Mouse (Mus musculus) ovary, postnatal 14 days (tissue): ENCODE measurements around the gene U90926.

Experiments used
- DNase-seq: peaks from one replicate; pipeline ENCODE4 v3.0.0; 2022; ENCODE audit warnings: low spot score

U90926 gene

DNA sequence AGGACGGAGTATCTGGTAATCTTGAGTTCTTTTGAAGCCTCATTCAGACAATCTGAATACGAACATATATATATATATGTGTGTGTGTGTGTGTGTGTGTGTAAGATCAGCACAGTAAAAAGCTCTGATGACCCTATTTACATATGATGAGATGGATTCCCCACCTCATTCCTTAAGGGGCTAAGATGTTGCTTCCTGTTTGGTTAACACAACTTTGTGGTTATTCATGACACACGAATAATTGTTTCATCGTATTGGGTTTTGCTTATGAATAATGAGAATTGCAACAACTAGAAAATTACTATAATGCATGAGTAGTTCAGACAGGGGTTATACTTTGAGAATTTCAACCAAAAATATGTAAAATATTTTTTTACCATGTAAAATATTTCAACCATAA is at the start of gene U90926:
Gene U90926 (minus strand): TSS at position 101 of the 400 bp plus-strand sequence.
- DNase-seq: no peak

DNA sequence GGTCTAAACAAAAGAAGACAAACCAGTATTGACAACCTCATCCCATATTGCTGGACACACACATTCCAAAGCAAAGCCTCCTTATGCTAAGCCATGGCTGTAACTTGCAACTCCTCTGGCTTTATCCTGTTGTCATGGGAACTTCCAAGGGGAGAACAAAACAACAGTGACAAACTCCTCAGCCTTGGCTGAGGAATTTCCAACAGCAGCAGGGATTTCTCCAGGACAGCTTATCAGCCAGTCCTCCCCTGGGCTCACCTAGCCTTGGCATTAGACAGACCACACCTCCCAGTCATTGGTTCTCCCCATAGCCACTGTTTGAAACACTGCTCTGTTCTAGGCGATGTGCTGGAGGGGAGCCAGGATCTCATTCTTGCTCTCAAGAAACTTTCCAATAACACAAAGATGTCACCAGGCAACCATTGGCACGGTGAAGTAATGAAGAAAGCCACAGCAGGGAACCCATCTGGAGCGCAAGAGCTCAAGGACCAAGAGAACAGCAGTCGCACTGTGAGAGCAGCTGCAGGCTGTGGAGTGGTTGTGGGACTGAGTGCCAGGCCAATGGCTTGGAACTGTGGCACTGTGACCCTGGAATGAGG is 48.7 kb upstream of the U90926 start:
- peak; percentile 36 for DNase-seq

DNA sequence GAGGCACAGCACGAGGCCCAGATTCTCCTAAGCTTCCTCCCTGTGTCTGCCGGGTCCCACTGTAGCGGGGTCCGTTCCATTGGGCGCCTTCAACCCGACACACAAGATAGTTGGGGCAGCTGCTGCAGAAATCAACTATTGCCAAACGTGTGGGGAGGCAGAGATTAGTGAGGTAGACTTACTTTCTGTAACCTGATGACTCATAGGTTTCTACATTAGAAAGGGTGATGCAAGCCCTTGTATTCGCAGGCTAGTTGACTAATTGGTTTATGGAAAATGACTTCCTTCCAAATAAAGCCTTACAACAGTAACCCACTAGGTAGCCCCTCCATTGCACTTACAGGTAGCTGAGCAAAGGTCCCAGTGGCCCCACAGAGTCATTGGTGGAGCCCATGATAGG is 47.4 kb upstream of the U90926 start:
- DNase-seq: no peak

DNA sequence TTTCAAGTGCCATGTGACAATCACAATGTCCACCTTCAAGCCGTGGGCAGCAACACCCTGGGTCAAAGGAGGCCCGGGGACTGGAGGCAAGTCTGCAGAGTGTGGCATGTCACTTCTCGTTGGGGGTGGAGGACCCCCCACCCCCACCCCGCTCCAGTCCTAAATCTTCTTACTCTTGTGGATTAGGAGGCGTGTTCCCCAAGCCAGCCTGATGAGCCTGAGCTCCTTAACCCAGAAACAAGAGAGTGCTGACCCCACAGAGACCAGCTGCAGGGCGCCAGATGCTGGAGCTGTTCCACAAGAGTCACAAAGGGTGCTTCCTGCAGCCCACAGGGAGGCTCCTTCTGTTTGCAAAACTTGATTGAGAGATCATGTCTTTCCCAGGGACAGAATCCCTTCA is 41.0 kb upstream of the U90926 start, which contains the start of gene Ppef2:
Gene Ppef2 (minus strand): TSS at position 61 of the 400 bp plus-strand sequence.
- no peak for DNase-seq

DNA sequence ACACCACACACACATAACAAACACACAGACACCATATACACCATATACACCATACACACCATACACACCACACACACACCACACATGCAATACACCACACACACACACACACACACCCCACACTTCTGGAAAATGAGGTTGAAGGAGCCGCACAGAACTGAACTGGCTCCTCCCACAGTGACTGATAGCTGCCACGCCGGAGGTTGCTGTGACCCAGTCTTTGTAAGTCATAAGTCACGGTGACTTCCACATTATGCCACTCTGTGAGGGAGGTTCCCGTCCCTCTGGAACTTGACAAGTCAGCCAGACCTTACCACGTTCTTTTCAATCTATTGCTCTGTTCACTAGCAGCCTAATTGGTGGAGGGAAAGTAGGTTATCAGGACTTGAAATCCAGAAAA is 39.3 kb upstream of the U90926 start:
- DNase-seq: no peak

DNA sequence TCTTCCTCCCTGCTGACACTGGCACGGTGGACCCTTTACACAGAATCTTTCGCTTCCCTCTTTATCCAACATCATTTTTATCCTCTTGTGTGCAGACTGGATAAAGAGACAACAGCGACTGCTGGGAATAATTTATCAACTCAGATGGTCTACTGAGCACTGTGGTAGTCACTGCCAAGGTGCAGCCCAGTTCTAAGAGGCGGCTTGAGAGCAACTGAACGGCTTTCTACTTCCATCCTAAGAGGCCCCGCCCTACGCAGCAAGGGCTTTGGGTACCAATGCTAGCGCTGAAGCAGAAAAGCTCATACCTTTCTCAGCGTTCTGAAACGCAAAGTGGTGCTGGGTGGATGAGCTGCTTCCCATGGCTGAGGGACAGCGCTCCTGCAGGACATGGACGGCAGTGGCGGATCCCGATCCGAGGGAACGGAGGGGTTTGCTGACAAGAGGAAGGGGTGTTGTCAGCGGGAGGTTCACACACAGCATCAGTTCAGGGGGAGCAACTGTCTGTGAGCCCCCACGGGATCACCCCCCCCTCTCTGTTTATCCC is 37.7 kb upstream of the U90926 start:
- no peak for DNase-seq

DNA sequence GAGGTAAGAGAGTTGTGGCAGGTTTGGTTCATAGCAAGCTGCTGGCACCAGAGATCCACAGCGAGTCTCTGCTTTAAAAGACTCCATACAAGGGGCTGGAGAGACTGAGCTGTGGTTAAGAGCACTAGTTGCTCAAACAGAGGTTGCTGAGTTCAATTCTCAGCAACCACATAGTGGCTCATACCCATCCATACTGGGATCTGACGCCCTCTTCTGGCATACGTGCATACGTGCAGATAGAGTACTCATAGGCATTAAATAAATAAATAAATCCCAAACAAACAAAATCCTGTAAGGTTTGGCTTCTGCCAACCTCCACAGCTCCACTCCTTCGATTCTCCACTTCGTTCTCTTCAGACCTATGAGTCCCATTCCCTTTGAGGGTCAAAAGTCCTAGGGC is 36.8 kb upstream of the U90926 start:
- DNase-seq: no peak

DNA sequence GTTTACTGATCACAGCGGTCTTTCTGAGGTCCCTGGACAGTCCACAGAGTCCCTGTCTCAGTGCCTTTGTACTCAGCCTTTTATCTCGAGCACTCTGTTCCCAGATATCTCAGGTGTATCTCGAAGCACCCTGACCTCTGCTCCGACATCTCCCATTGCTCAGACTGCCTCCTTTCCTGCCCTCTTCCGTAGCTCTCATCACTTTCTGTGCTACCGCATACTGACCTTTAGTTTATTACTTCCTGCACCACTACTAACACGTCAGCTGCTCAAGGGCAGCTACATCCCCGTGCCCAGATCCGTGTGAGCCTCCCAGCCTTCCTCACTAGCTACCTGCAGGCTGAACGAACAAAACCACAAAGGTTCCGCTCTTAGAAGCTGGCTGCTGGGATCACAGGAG is 33.4 kb upstream of the U90926 start:
- DNase-seq: no peak

DNA sequence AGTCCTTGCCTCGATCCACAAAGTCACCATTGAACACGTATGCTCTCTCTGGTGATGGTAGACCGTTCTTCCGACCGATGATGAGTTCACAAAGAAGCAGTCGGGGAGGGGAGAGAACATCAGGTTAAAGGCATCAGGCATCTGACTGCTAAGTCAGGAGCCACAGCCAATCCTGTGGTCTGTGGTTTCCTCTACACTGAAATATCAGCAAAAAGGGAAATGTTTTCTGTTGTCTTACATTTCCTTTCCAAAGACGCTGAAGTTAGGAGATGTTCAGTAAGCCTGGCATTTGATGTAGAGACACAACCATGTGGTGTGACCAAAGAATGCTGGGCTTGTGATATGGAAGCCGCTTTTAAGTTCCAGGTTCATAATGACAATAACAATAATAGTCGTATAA is 30.3 kb upstream of the U90926 start:
- no peak for DNase-seq

DNA sequence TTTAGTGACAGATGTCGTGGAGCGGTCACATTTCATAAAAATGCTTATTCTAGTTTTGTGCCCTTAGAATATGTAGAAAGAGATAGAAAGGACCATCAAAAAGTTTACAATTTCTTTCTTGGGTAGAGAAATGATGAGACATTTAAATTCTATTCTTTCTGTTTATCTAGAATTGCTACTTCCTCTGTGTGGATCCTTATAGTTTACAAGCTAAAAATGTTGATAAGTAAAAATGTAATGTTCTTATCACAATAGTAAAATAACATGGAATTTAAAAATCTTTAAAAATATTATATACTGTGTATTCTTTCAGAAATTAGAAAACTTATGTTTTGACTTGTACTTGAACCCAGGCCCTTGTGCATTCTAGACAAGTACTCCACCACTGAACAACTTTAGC is 29.7 kb upstream of the U90926 start:
- DNase-seq: no peak

DNA sequence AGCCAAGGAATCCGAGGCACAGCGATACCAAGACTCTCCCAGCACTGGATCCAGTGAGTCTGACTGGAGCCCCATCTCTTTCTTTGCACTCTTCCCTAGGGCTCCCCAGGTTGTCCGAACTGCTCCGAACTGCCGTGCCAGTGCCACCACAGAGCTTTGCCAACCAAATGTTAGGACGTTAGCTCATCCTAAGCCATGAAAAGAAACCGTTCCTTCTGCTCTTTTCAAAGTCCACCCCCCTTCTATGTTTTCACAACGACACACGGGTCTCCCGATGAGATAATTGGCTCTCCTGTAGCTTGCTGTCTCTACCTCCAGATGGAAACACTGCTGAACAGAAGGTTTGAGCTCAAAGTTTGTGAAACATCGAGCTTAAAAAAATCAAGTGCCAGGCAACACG is 25.6 kb upstream of the U90926 start:
- no peak for DNase-seq

DNA sequence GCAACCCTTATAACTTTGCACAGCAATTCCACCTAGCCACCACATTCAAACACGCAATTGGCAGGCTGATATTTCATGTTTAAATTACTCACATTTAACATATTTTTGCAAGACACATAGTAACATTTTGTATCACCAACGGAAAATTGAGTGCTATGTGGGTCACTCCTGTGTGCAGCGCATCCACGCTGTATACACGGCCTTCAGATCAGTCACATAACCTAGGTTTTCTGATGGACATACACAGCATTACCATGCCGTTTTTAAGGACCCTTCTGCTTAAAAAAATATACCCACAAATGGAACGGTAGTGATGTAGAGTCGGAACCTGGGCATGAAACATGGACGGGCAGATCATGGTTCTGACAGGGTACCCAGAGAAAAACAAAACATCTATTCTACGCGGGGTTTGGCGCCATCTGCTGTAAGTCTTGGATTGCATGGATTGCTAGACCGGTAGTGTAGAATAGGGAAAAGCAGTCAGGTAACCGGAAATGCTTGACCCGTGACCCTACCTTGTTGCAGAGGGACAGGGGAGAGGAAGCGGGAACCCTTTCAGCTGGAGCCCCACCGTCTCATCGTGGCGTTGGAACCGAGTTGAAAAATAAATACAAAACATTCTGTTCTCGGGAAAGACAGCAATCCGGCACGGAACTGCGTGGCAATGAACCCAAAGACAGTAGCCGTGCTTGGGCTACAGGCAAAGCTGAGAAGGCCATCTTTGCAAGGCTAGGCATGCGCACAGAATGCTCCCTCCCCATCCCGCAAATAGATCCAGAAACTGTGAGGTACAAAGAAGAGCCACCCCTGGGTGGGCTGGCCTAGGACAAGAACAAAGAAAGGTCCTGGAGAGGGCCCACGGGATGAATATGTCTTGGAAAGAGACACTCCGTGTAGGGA is 24.4 kb upstream of the U90926 start:
- DNase-seq: peak; percentile 55

DNA sequence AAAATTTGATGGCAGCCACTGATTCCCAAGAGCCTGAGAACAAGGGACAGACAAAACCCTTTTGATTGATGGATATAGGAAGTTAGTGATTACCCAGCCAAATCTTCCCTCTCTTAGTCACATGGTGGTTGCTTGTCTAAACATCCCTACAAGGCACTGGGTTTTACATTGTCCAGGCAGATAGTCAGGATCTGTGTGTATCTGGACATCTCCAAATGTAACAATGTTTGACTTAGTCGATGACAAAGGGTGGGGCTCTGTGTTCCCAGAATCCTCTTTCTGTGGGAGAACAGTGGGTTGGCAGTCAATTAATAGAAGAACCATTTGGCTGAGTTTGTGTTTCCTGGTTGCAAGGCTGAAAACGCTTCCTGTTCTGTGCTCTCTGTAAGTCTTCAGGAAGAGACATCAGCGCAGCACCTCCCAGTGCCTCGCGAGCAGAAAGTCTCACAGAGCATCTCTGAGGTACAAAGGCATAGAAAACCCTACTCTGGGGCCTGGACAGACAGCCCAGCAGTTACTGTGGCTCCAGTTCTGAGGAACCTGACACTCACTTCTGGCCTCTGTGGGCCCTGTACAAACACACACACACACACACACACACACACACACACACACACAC is 19.8 kb upstream of the U90926 start:
- no peak for DNase-seq

DNA sequence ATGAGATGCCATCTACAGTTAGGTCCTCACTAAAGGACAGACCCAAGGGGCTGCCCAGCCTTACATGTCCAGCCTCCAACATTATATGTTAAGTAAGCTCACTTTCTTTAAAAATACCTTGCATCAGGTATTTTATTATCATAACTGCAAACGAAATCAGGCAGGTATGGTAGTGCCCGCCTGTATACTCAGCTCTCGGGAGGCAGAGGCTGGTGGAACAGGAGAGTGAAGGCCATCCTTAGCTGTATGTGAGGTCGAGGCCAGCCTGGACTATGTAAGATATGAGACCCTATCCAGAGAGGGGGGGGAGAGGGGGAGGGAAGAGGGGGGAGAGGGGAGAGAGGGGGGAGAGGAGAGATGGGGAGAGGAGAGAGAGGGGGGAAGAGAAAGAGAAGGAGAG is 18.2 kb upstream of the U90926 start:
- no peak for DNase-seq

DNA sequence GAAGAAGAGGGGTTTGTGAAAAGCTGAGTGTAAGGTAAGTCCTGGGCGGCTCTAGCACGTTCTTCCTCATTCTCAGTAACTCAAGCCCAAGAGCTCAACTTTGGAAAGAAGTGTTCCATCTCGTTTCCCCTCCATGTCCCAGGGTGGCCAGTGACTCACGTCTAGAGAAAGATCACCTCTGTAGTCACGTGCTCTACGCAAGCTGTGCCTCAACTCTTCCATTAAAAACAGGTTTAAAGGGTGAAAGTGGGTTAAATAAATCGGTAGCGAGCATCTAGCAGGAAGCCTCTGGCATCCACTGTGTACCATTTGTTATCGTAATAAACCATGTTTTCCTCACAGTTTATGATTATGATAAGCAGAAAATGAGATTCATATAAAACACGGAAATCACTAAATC is 16.6 kb upstream of the U90926 start:
- DNase-seq: no peak

DNA sequence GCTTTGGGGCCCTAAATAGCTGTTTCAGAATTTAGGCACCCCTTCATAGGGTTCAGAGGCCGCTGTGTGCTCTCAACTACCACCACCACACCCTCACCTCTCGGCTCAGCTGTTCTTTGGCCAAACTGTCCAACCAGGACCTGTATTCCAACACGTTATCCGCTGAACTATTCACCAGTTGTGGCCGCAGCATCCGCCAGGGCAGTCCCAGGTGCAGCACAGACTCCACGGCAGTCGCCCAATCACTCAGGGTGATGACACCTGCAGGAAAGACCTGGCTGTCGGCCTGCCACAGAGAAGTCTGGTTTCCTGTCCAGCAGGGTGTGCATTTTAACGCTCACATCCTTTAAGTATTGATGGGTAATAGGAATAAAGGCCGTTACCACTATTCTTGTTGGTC is 15.1 kb upstream of the U90926 start:
- no peak for DNase-seq

DNA sequence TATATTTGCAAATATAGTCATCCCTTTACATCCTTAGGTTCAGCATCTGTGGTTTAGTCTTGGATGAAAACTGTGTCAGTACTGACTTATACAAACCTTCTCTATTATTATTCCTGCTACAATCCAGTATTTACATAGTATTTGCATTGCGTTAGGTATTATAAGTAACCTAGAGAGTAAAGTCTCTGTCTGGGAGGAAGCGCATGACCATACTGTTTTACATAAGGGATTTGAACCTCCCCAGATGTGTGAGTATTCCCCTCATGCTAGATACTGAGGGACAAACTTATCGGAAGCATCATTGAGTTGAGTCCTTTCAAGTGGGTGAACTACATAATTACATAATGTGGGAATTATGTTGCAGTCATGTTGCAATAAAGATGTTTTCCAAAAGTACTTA is 14.3 kb upstream of the U90926 start:
- DNase-seq: no peak

DNA sequence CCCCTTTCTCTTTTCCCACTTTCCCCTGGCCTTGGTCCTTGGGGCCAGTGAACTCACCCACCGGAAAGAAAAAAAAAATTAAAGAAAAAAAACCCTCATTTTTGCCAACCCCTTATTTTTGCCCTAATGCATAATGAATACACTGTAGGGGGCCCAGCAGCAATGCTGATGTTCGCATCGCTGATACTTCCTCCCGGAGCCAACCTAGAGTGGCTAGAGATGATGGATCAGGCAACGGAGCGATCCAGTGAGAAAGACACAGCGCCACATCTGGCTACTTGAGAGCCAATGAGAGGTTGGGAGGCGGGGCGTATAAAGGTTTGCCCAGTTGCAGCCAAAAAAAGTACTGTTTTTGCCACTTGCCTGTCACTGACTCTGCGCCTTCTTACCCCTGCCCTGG is 13.6 kb upstream of the U90926 start:
- no peak for DNase-seq

DNA sequence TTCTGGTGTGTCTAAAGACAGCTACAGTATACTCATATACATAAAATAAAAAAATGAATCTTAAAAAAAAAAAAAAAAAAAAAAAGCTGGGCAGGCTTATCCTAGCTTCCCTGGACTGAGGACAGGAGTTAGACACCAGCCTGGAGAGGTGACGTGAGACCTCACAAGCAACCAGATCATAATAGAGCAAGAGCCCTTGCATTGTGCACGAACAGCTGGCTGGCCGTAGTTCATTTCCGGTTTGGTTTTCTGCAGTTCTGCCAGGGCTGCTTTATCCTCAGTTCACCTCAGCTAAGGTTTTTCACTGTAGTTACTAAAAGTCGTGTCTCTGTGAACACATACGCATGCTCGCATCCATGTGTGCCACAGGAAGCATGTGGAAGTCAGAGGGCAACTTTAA is 12.6 kb upstream of the U90926 start:
- no peak for DNase-seq

DNA sequence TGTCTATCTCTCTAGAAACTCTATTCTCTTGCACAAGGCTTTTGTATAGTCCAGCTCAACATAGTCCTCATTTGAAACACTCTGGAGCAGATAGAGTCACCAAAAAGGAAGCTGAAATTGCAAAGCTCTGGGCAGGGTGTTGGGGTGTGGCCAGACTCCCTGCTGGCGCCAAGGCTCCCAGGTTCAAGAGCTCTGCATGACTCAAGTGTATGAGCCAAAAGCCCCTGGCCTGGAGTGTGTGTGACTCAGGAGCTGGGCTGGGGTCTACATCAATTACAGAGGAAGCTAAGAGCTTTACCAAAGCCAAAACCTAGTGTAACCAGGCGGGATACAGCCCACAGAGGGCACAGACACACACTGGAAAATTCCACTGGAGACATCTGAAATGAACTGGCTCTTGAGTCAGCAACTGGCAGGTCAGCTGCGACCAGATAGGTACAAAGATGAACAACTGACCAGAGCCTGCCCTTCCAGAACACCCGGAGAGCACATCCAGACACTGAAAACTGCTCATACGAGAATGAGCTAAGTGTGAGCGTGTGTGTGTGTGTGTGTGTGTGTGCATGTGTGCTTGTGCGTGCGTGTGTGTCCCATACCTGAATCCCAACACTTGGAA is 5.2 kb upstream of the U90926 start:
- DNase-seq: no peak

DNA sequence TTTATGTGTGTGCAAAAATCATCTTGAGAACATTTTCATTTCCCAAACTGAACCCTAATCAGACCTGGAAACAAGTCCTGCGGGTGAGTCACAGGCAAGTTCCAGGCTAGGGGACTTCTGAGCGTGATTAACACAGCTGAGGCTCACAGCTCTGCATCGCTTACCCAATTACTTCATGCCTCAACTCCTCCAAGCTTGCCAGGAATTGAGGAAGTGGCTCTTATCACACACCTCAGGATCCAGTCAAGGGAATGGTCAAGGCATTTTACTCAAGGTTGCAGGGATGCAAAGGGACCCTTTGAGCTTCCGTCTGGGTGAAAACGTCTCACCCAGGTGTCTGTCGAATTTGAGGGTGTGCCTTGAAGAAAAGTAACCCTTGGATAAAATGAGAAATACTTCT is 4.6 kb upstream of the U90926 start:
- DNase-seq: no peak
